Comparison of ENCODE assay signal across 8 mouse cellular contexts in the genomic region with DNA sequence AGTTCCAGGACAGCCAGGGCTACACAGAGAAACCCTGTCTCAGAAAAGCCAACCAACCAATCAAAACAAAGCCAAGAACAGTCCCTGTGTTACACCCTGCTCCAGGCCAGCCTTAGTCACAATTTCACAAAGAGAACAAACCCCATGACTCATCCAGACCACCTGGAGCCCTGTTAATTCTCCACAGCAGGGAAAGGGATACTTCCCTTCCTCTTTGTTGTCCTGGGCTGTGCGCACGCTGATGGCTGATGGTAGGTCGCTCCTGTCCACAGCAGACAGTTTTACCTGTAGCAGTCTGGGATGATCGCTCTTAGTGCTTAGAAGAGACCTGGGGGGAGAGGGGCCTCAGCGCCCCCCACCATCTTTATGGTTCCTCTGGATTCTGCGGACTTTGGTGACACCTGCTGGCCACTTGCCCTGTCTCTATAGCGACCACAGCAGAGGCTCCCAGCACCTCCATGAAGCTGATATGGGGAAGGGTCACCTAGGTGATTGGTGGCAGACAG. TPM values are rescaled to one million over a fixed set of nuclear protein-coding genes. Genes with fewer than 3 reads are reported as not detected.
DNase-seq lines count a peak whose midpoint lies in the region; ATAC-seq lines count a peak whose summit lies in the region.

No protein-coding gene starts in this region.

- DNase-seq in midbrain, embryonic 10.5 days (ENCODE audit: low spot score), result peak; percentile 55
- peak; percentile 69 for DNase-seq in ZHBTc4 (ENCODE audit: low read depth, low spot score)
- DNase-seq in embryo, embryonic 10.5 days (ENCODE audit: low spot score), result peak; percentile 60
- DNase-seq in lung, postnatal 4 days, result peak; percentile 24 to 34
- no peak for DNase-seq in urinary bladder, postnatal 25 days (ENCODE audit: low spot score)
- no peak for DNase-seq in natural killer cell, adult 2 months (ENCODE audit: low spot score in 2 of 2)

- no peak for ATAC-seq in midbrain, embryonic 16.5 days
- ATAC-seq in intestine, embryonic 16.5 days, result peak; percentile 50

- H3K9ac ChIP-seq in midbrain, embryonic 16.5 days (ENCODE audit: low read depth, low read length), result no peak overlapping the region
- H3K9ac ChIP-seq in intestine, embryonic 16.5 days (ENCODE audit: low read depth, low read length), result no peak overlapping the region

- no peak overlapping the region for H3K4me2 ChIP-seq in midbrain, embryonic 16.5 days (ENCODE audit: low read length)
- H3K4me2 ChIP-seq in intestine, embryonic 16.5 days (ENCODE audit: low read depth, low read length), result no peak overlapping the region

- no peaks in the 10 kb centered on the region for H3K9me3 ChIP-seq in midbrain, embryonic 10.5 days (replicated peaks)
- H3K9me3 ChIP-seq in midbrain, embryonic 16.5 days (replicated peaks; ENCODE audit: control insufficient read depth, low read length, poor library complexity, severe bottlenecking), result no peaks in the 10 kb centered on the region
- H3K9me3 ChIP-seq in intestine, embryonic 16.5 days (ENCODE audit: control insufficient read depth, low read length), result no peaks in the 10 kb centered on the region

- H3K4me1 ChIP-seq in midbrain, embryonic 10.5 days, result peaks cover 12% of the 10 kb centered on the region
- no peaks in the 10 kb centered on the region for H3K4me1 ChIP-seq in midbrain, embryonic 16.5 days (ENCODE audit: control insufficient read depth, insufficient read depth, low read length)
- peaks cover 3% of the 10 kb centered on the region; the same call in 1 of the 2 replicates for H3K4me1 ChIP-seq in intestine, embryonic 16.5 days (ENCODE audit: control insufficient read depth, insufficient read depth, low read length)

- H3K27ac ChIP-seq in midbrain, embryonic 10.5 days (replicated peaks), result peak overlapping the region; percentile 76
- H3K27ac ChIP-seq in midbrain, embryonic 16.5 days (ENCODE audit: low read length), result no peak overlapping the region
- no peak overlapping the region for H3K27ac ChIP-seq in intestine, embryonic 16.5 days (ENCODE audit: low read length)

- no peaks in the 10 kb centered on the region for H3K27me3 ChIP-seq in midbrain, embryonic 10.5 days (ENCODE audit: low read depth, poor library complexity, severe bottlenecking)
- no peaks in the 10 kb centered on the region for H3K27me3 ChIP-seq in midbrain, embryonic 16.5 days (ENCODE audit: control insufficient read depth, insufficient read depth, low read depth, low read length)
- no peaks in the 10 kb centered on the region for H3K27me3 ChIP-seq in intestine, embryonic 16.5 days (replicated peaks; ENCODE audit: control insufficient read depth, insufficient read depth, low read length)

- H3K4me3 ChIP-seq in midbrain, embryonic 10.5 days, result no peak overlapping the region
- no peak overlapping the region for H3K4me3 ChIP-seq in midbrain, embryonic 16.5 days (ENCODE audit: low read depth, low read length)
- no peak overlapping the region for H3K4me3 ChIP-seq in intestine, embryonic 16.5 days (ENCODE audit: low read length)

- WGBS in midbrain, embryonic 10.5 days, result 17% methylated on average over 7 of the region's 7 CpGs
- 12% methylated on average over 7 of the region's 7 CpGs for WGBS in midbrain, embryonic 16.5 days
- 31% methylated on average over 7 of the region's 7 CpGs for WGBS in intestine, embryonic 16.5 days

- no peaks in the 10 kb centered on the region for H3K36me3 ChIP-seq in midbrain, embryonic 10.5 days
- no peaks in the 10 kb centered on the region for H3K36me3 ChIP-seq in midbrain, embryonic 16.5 days (ENCODE audit: control insufficient read depth, insufficient read depth, low read length)
- no peaks in the 10 kb centered on the region for H3K36me3 ChIP-seq in intestine, embryonic 16.5 days (ENCODE audit: control insufficient read depth, insufficient read depth, low read length)

RNA-seq across cellular contexts. Expression of gene Tnrc18, which starts 24.7 kb away (rescaled TPM):
- 18.7 and 23.2 TPM in 2 replicates for polyA plus RNA-seq in midbrain, embryonic 10.5 days (2016; fragmentation: Nextera tagmentation; extraction: Ambion mirVana)
- polyA plus RNA-seq in midbrain, embryonic 16.5 days (2015; fragmentation: Nextera tagmentation; extraction: Ambion mirVana), result 23.3 and 27.7 TPM in 2 replicates
- polyA plus RNA-seq in intestine, embryonic 16.5 days (2015; fragmentation: Nextera tagmentation; extraction: Ambion mirVana), result 10.5 and 13.2 TPM in 2 replicates

RNA-seq across cellular contexts. Expression of gene Fbxl18, which starts 53.0 kb away (rescaled TPM):
- polyA plus RNA-seq in midbrain, embryonic 10.5 days (2016; fragmentation: Nextera tagmentation; extraction: Ambion mirVana), result 23.4 and 24.6 TPM in 2 replicates
- polyA plus RNA-seq in midbrain, embryonic 16.5 days (2015; fragmentation: Nextera tagmentation; extraction: Ambion mirVana), result 29.9 and 35.1 TPM in 2 replicates
- 7.7 and 10.3 TPM in 2 replicates for polyA plus RNA-seq in intestine, embryonic 16.5 days (2015; fragmentation: Nextera tagmentation; extraction: Ambion mirVana)

Comparison
In these comparisons a context has a peak if more than half of its experiments do, and no peak if none do; other contexts are left out.
1. DNase-seq: peak in midbrain, embryonic 10.5 days (single experiment), ZHBTc4 (single experiment), embryo, embryonic 10.5 days (single experiment) and lung, postnatal 4 days (2 of 2); none in urinary bladder, postnatal 25 days (single experiment) and natural killer cell, adult 2 months (0 of 2).